Mouse (Mus musculus): ENCODE measurements around the gene Actg1.
"Not testable (repeated sequence)": the region's sequence is repeated elsewhere in the genome, so short reads cannot be mapped to it uniquely, and the experiment has no call there.

Actg1 gene

GRCm38 (mm10) chr11:120360062-120360461 is 11.7 kb upstream of the Actg1 start:
- no peak for DNase-seq

- no peak for DNase-seq
These were observed 11.0 kb upstream of the Actg1 start for GRCm38 (mm10) chr11:120359391-120359790.

GRCm38 (mm10) chr11:120357791-120358401 is 9.6 kb upstream of the Actg1 start:
- peak; percentile 80 for DNase-seq

- no peak for DNase-seq
These were observed 8.6 kb upstream of the Actg1 start for GRCm38 (mm10) chr11:120356900-120357299.

GRCm38 (mm10) chr11:120356319-120356840 is 8.0 kb upstream of the Actg1 start:
- no peak for DNase-seq

- no peak for DNase-seq
These were observed 7.1 kb upstream of the Actg1 start for GRCm38 (mm10) chr11:120355277-120356039.

GRCm38 (mm10) chr11:120354304-120355276 is 6.2 kb upstream of the Actg1 start:
- DNase-seq = no peak

GRCm38 (mm10) chr11:120353500-120354303 is 5.4 kb upstream of the Actg1 start:
- no peak for DNase-seq

GRCm38 (mm10) chr11:120352571-120353290 is 4.4 kb upstream of the Actg1 start:
- DNase-seq = no peak

- DNase-seq = not testable (repeated sequence)
These were observed 3.7 kb upstream of the Actg1 start for GRCm38 (mm10) chr11:120352093-120352350.

- no peak for DNase-seq
These were observed 3.1 kb upstream of the Actg1 start for GRCm38 (mm10) chr11:120351250-120352092.

GRCm38 (mm10) chr11:120350711-120351110 is 2.4 kb upstream of the Actg1 start:
- DNase-seq = no peak

GRCm38 (mm10) chr11:120349986-120350702 is 1.8 kb upstream of the Actg1 start:
- peak; percentile 79 for DNase-seq

- DNase-seq = no peak
These were observed 1.1 kb upstream of the Actg1 start for GRCm38 (mm10) chr11:120349371-120349985.

GRCm38 (mm10) chr11:120348684-120349370 is 485 bp upstream of the Actg1 start:
- peak; percentile 48 for DNase-seq

- DNase-seq = no peak
These were observed 1.0 kb downstream of the Actg1 start for GRCm38 (mm10) chr11:120347301-120347700.

- not testable (repeated sequence) for DNase-seq
These were observed 1.8 kb downstream of the Actg1 start for GRCm38 (mm10) chr11:120346383-120347034.

GRCm38 (mm10) chr11:120345067-120345681 is 3.2 kb downstream of the Actg1 start:
- no peak for DNase-seq

Measured in right cerebral cortex, postnatal 25 days (tissue).